Mouse (Mus musculus): ENCODE measurements around the gene Rnase4. TPM values are rescaled to one million over a fixed set of nuclear protein-coding genes. Genes with fewer than 3 reads are reported as not detected.
A peak's percentile ranks its signal among the peaks of the same experiment; 100 is the strongest.

Rnase4 gene
- total and polyA plus RNA-seq, 2 experiments from 2014 or later: 29.1 to 53.3 TPM

GRCm38 (mm10) chr14:51053176-51053575 lies 37.7 kb upstream of the Rnase4 start:
- H3K4me1 ChIP-seq (ENCODE audit: control insufficient read depth, insufficient read depth): no peaks in the 10 kb centered on the region
- H3K4me3 ChIP-seq (ENCODE audit: low read depth, low read length): no peak overlapping the region
- DNase-seq (ENCODE audit: low spot score) (no peak), ATAC-seq (ENCODE audit: insufficient read depth, low read depth) (no peak)
- H3K36me3 ChIP-seq (replicated peaks; ENCODE audit: control insufficient read depth, insufficient read depth, low read length): no peaks in the 10 kb centered on the region
- H3K27ac ChIP-seq (ENCODE audit: low read depth): no peak overlapping the region
- 72% methylated on average over 5 of the region's 5 CpGs for WGBS
- no peaks in the 10 kb centered on the region for H3K9me3 ChIP-seq (replicated peaks; ENCODE audit: control insufficient read depth, low read length)
- H3K9ac ChIP-seq (replicated peaks; ENCODE audit: low read depth, low read length): no peak overlapping the region
- TF ChIP-seq EP300 (IDR thresholded peaks at IDR 0.05; ENCODE audit: low read depth): no peak
- TF ChIP-seq CTCF (IDR thresholded peaks at IDR 0.05; ENCODE audit: low read depth): no peak
- no peaks in the 10 kb centered on the region for H3K27me3 ChIP-seq (ENCODE audit: control insufficient read depth, insufficient read depth, low read length)
- H3K4me2 ChIP-seq (ENCODE audit: low read depth, low read length): no peak overlapping the region

GRCm38 (mm10) chr14:51054243-51055237 lies 36.3 kb upstream of the Rnase4 start:
- no peak for TF ChIP-seq CTCF (IDR thresholded peaks at IDR 0.05; ENCODE audit: low read depth)
- TF ChIP-seq EP300 (IDR thresholded peaks at IDR 0.05; ENCODE audit: low read depth): no peak
- Histone ChIP-seq H3K4me1 (ENCODE audit: control insufficient read depth, insufficient read depth) (no peaks in the 10 kb centered on the region), H3K4me3 (ENCODE audit: low read depth, low read length) (no peak overlapping the region), H3K36me3 (replicated peaks; ENCODE audit: control insufficient read depth, insufficient read depth, low read length) (no peaks in the 10 kb centered on the region), H3K9me3 (replicated peaks; ENCODE audit: control insufficient read depth, low read length) (no peaks in the 10 kb centered on the region), H3K9ac (replicated peaks; ENCODE audit: low read depth, low read length) (no peak overlapping the region), H3K4me2 (ENCODE audit: low read depth, low read length) (no peak overlapping the region), H3K27me3 (ENCODE audit: control insufficient read depth, insufficient read depth, low read length) (no peaks in the 10 kb centered on the region), H3K27ac (ENCODE audit: low read depth) (no peak overlapping the region)
- DNase-seq (ENCODE audit: low spot score) (no peak), ATAC-seq (ENCODE audit: insufficient read depth, low read depth) (no peak)
- 73% methylated on average over 13 of the region's 13 CpGs for WGBS

- no peak within 1 kb of the TSS for H3K4me2 ChIP-seq (ENCODE audit: low read depth, low read length)
- H3K4me1 ChIP-seq (ENCODE audit: control insufficient read depth, insufficient read depth): 0 out of 2 replicates have a peak, but pooled peaks cover under 1% of the 10 kb centered on the region
- TF ChIP-seq CTCF (IDR thresholded peaks at IDR 0.05; ENCODE audit: low read depth) (no peak), EP300 (IDR thresholded peaks at IDR 0.05; ENCODE audit: low read depth) (no peak)
- H3K36me3 ChIP-seq (replicated peaks; ENCODE audit: control insufficient read depth, insufficient read depth, low read length): no peaks in the 10 kb centered on the region
- H3K9ac ChIP-seq (replicated peaks; ENCODE audit: low read depth, low read length): no peak within 1 kb of the TSS
- WGBS: 32% methylated on average over 9 of the region's 9 CpGs
- H3K27me3 ChIP-seq (ENCODE audit: control insufficient read depth, insufficient read depth, low read length): no peaks in the 10 kb centered on the region
- DNase-seq (ENCODE audit: low spot score): no peak
- H3K9me3 ChIP-seq (replicated peaks; ENCODE audit: control insufficient read depth, low read length): no peaks in the 10 kb centered on the region
- ATAC-seq (ENCODE audit: insufficient read depth, low read depth): peak; percentile 39; the same call in 1 of the 2 replicates
- H3K27ac ChIP-seq (ENCODE audit: low read depth): no peak within 1 kb of the TSS
- H3K4me3 ChIP-seq (ENCODE audit: low read depth, low read length): no peak within 1 kb of the TSS
Measured at GRCm38 (mm10) chr14:51057401-51057831, 33.5 kb upstream of the Rnase4 start, which contains the start of gene Rnase12. TSS of gene Rnase12 (minus strand) at chr14:51057661.

GRCm38 (mm10) chr14:51060761-51061160 lies 30.1 kb upstream of the Rnase4 start:
- DNase-seq (ENCODE audit: low spot score) (no peak), ATAC-seq (ENCODE audit: insufficient read depth, low read depth) (no peak)
- Histone ChIP-seq H3K27me3 (ENCODE audit: control insufficient read depth, insufficient read depth, low read length) (no peaks in the 10 kb centered on the region), H3K9ac (replicated peaks; ENCODE audit: low read depth, low read length) (no peak overlapping the region), H3K36me3 (replicated peaks; ENCODE audit: control insufficient read depth, insufficient read depth, low read length) (no peaks in the 10 kb centered on the region), H3K4me2 (ENCODE audit: low read depth, low read length) (no peak overlapping the region), H3K4me1 (ENCODE audit: control insufficient read depth, insufficient read depth) (peaks cover 5% of the 10 kb centered on the region), H3K9me3 (replicated peaks; ENCODE audit: control insufficient read depth, low read length) (no peaks in the 10 kb centered on the region), H3K27ac (ENCODE audit: low read depth) (no peak overlapping the region), H3K4me3 (ENCODE audit: low read depth, low read length) (no peak overlapping the region)
- 83% methylated on average over 5 of the region's 5 CpGs for WGBS
- TF ChIP-seq EP300 (IDR thresholded peaks at IDR 0.05; ENCODE audit: low read depth) (no peak), CTCF (IDR thresholded peaks at IDR 0.05; ENCODE audit: low read depth) (no peak)

GRCm38 (mm10) chr14:51068956-51069355 lies 21.9 kb upstream of the Rnase4 start:
- ATAC-seq (ENCODE audit: insufficient read depth, low read depth) (no peak), DNase-seq (ENCODE audit: low spot score) (no peak)
- TF ChIP-seq CTCF (IDR thresholded peaks at IDR 0.05; ENCODE audit: low read depth): no peak
- H3K9me3 ChIP-seq (replicated peaks; ENCODE audit: control insufficient read depth, low read length): no peaks in the 10 kb centered on the region
- no peaks in the 10 kb centered on the region for H3K36me3 ChIP-seq (replicated peaks; ENCODE audit: control insufficient read depth, insufficient read depth, low read length)
- H3K9ac ChIP-seq (replicated peaks; ENCODE audit: low read depth, low read length): no peak overlapping the region
- no peak overlapping the region for H3K4me2 ChIP-seq (ENCODE audit: low read depth, low read length)
- H3K4me3 ChIP-seq (ENCODE audit: low read depth, low read length): no peak overlapping the region
- no peaks in the 10 kb centered on the region; the same call in none of the 2 replicates for H3K4me1 ChIP-seq (ENCODE audit: control insufficient read depth, insufficient read depth)
- H3K27ac ChIP-seq (ENCODE audit: low read depth): no peak overlapping the region
- WGBS: 82% methylated on average over 5 of the region's 5 CpGs
- H3K27me3 ChIP-seq (ENCODE audit: control insufficient read depth, insufficient read depth, low read length): no peaks in the 10 kb centered on the region
